Mouse (Mus musculus): Measurements from ENCODE around the gene Adam15. TPM values are rescaled to one million over a fixed set of nuclear protein-coding genes. Genes with fewer than 3 reads are reported as not detected.

Adam15 gene
- total RNA-seq, 4 experiments from 2014 or later, result 129 to 141 (median 137) TPM

GRCm38 (mm10) chr3:89327371-89327870, 22.4 kb downstream of the Adam15 start:
- no peak for DNase-seq (ENCODE audit: low spot score in 2 of 2)

DNA sequence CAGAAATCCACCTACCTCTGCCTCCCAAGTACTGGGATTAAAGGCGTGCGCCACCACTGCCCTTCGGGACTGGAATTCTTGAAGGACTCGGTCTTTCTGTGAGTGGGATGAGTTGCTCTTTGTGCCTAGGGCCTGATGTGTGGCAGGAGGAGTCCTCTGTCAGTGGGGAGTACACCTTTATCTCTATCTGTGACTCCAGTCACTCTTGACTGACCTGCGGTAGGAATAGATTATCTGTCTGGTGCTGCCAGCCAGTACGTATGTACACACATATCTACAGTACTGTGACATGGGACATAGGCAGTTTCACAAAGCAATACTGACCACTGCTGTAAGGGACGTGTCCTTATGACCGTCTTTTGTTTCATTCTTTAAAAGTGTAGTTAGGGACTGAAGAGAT, 23.9 kb downstream of the Adam15 start:
- no peak for DNase-seq (ENCODE audit: low spot score in 2 of 2)

DNA sequence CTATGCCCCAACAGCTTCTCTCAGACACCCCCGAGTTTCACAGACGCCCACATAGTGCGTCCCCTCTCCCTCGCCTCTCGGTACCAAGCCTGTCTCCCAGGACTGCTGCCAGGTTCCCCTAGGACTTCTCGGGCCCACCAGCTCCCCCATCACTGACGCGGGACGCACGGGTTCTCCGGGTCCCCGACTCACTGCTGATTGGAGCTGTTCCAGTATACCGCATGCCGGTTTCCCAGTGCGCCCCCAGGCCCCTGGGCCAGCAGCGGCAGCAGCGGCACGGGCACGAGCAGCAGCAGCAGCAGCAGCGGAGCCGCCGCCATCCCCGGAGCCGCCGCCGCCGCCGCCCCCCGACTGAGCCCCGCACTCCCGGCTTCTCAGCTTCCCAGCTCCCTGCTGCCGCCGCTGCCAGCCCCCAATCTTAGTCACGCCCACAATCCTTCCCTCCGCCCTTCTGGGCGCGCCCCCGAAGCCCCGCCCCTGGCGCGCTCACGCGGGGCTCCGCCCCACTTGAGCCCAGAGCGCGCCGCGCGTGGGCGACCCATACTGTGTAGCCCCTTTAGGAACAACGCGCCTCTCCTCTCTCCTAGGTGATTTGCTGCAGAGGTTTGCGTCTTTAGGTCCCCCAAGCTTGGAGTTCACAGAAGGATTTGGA, 27.2 kb downstream of the Adam15 start, which contains the start of gene Efna3:
Gene Efna3, minus strand, starts transcription at position 452 of the 652 bp plus-strand sequence.
- DNase-seq (ENCODE audit: low spot score in 2 of 2), result peak; percentile 79 to 83

DNA sequence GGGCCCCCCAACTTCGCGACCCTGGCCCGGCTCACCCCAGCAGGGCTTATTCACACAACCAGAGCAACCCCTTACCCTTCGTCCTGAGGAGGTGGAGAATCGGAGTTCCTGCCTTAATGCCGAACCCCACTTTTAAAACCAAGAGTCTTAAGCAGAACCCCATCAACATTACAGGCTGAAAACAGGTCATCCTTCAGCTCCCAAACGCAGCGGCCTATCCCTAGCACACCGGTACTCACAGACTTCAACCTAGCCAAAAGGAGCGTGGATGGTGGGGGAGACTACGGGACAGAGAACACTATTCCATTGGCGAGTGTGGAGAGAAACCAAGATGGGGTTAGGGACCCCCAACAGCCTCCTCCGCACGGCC, 27.7 kb downstream of the Adam15 start:
- DNase-seq (ENCODE audit: low spot score in 2 of 2), result no peak

DNA sequence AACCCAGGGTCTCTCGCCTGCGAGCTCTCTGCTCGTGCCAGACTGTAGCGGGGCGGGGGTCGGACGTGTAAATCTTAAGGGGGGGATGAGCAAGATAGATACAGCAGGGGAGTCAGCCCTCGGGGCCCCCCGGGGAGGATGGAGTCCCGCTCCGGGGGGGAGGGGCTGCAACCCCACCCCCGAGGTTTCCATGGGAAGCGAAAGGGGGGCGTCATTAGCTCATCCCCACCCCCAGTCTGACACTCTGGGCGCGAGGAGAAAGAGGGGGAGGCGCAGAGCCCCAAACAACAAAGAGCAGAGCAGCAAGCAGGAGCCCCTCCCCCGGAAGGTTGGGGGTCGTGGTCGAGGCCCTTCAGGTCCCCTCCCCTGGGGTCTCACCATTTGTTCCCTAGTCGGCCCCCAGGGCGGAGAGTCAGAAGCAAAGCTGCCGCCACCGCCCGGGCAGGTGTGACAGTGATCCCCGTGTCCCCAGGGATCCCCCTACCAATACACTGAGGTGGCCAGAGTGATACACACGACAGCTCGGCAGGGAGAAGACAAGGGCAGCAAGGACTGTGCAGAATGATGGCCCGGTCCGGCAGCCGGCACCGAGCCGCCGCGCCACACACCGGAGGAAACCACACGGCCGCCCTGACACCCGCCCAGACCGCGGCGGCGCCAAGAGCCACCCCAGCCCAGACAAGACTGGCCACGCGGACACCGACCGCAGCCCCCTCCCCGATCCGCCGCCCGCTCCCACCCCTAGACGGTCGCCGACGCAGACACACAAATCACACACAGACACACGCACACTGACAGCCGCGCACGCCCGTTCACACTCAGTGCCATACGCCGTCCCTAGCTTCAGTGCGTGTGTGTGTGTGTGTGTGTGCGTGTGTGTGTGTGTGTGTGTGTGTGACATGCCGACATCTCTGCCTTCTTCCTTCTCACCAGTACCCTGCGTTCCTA, 28.3 kb downstream of the Adam15 start:
- no peak for DNase-seq (ENCODE audit: low spot score in 2 of 2)

- no peak for DNase-seq (ENCODE audit: low spot score in 2 of 2)
These were observed 29.1 kb downstream of the Adam15 start for GRCm38 (mm10) chr3:89320581-89321182.

- DNase-seq (ENCODE audit: low spot score in 2 of 2), result no peak
These were observed 30.0 kb downstream of the Adam15 start for GRCm38 (mm10) chr3:89319591-89320350.

- DNase-seq (ENCODE audit: low spot score in 2 of 2), result no peak
These were observed 30.7 kb downstream of the Adam15 start for GRCm38 (mm10) chr3:89318971-89319590.

- no peak for DNase-seq (ENCODE audit: low spot score in 2 of 2)
These were observed 31.5 kb downstream of the Adam15 start for GRCm38 (mm10) chr3:89318316-89318715.

- no peak for DNase-seq (ENCODE audit: low spot score in 2 of 2)
These were observed 32.5 kb downstream of the Adam15 start for GRCm38 (mm10) chr3:89317246-89317645.

DNA sequence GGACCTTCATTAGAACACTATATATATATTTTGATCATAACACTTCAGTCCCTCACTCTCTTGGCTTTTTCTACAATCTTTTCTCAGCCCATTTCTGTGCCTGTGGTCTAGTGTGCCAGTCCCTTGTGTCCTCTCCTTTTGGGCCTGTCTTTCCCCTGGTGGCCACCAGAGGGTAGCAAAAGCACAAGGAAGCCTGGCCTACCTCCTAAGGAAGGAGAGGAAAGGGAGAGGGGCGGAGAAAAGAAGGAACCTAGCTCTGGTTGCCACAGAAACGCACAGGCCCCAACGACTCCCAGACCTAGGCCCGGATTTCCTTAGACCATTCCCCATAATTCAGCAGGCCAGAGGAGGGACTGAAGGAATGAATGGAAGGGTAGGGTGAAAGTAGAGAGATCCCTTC, 33.0 kb downstream of the Adam15 start:
- peak; percentile 83 to 91 for DNase-seq (ENCODE audit: low spot score in 2 of 2)

GRCm38 (mm10) chr3:89315930-89316831, 33.6 kb downstream of the Adam15 start:
- DNase-seq (ENCODE audit: low spot score in 2 of 2), result no peak

GRCm38 (mm10) chr3:89315195-89315929, 34.4 kb downstream of the Adam15 start:
- peak in 1 of 2 experiments; percentile 86 for DNase-seq (ENCODE audit: low spot score in 2 of 2)

DNA sequence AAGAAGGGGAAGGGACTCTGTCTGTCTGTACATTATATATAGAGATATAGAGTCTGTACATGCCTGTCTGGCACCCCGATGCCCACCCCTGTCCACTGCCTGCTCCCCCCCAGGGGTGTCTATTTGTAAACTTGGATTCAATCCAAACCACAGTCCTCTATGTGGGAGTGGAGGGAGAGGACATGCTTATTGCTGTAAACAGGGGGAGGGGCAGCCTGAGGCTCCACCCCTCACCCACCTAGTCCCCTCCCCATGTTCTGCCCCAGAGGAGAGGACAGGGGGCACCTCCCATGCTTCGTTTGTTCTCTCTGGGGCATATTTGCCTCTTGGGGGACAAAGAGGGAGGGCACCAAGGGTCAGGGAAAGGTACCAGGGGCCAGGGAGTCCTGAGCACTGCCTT, 35.0 kb downstream of the Adam15 start:
- no peak for DNase-seq (ENCODE audit: low spot score in 2 of 2)

- DNase-seq (ENCODE audit: low spot score in 2 of 2), result no peak
These were observed 35.5 kb downstream of the Adam15 start for GRCm38 (mm10) chr3:89314340-89314739.

GRCm38 (mm10) chr3:89308089-89308488, 41.7 kb downstream of the Adam15 start:
- peak in 1 of 2 experiments; percentile 54 for DNase-seq (ENCODE audit: low spot score in 2 of 2)

- DNase-seq (ENCODE audit: low spot score in 2 of 2), result no peak
These were observed 44.1 kb downstream of the Adam15 start for GRCm38 (mm10) chr3:89305551-89306325.

DNA sequence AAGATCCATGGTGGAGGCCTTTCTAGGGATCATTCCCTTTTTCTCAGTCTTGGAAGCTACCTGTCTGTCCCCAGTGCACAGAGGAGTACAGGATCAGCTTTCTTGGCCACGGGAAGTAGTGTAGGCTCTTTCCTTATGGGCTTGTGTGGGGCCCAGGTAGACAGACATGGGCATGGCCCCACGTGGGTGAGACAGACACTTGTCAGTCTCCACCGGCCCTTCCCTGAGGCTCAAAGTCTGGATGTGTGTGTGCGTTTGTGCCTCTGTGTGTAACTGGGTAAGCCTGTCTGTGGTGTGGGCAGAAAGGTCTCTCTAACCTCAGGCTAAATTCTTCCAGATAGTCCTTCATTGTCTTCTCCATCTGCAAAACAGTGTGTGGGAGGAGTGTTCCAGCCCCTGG, 44.7 kb downstream of the Adam15 start:
- DNase-seq (ENCODE audit: low spot score in 2 of 2), result no peak

Data from layer of hippocampus, adult 8-10 months (tissue).